41 mouse cellular contexts compared by ENCODE assay signal in the genomic region with DNA sequence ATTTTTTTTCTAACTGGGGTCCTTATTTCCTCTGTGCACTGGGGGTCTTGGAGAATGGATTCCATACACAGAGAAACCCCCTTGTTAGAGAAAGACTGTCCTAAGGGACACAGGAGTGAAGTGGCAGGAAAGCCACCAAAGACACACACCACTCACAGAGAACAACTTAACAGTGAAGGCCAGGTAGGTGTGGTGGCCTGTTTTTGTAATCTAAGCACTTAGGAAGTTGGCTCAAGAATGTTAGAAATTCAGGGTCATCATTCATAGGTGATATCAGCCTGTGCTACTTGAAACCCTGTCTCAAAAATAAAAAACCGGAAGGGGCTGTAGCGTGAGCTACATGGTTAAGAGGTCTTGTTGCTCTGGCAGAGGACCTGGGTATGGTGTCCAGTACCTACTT. TPM values are rescaled to one million over a fixed set of nuclear protein-coding genes. Genes with fewer than 3 reads are reported as not detected.
"Had no signal": no experiment of that assay in that cellular context is flagged by ENCODE, and none has a peak within 500 bp of the region (broad histone marks: within the 10 kb centered on the region; RNA-seq: fewer than 3 reads in every experiment).

No protein-coding gene starts in this region.

- H3K9me3 ChIP-seq: heart, embryonic 10.5 days; heart, embryonic 12.5 days; heart, embryonic 15.5 days; hindbrain, embryonic 13.5 days; hindbrain, embryonic 15.5 days; kidney, embryonic 15.5 days; limb, embryonic 13.5 days; limb, embryonic 15.5 days had no signal

- H3K36me3 ChIP-seq: heart, embryonic 10.5 days; heart, embryonic 12.5 days; heart, embryonic 15.5 days; hindbrain, embryonic 13.5 days; hindbrain, embryonic 15.5 days; kidney, embryonic 15.5 days; limb, embryonic 13.5 days; limb, embryonic 15.5 days had no signal

- H3K27me3 ChIP-seq: heart, embryonic 15.5 days had no signal

- DNase-seq: forebrain, postnatal 0 days; gastrocnemius, postnatal 14 days; gastrocnemius, postnatal 36 days; heart, adult 2 months; heart, postnatal 14 days; heart, postnatal 36 days; kidney, adult 11 months; kidney, adult 2 months; kidney, adult 9 months; kidney, postnatal 14 days; kidney, postnatal 36 days; layer of hippocampus, adult 9-11 months; layer of hippocampus, postnatal 36 days; left cerebral cortex, postnatal 4 days had no signal

- ATAC-seq: forebrain, postnatal 0 days; hindbrain, postnatal 0 days; intestine, embryonic 16.5 days had no signal

- H3K4me2 ChIP-seq: heart, embryonic 15.5 days; hindbrain, embryonic 13.5 days; hindbrain, embryonic 15.5 days; kidney, embryonic 15.5 days; limb, embryonic 13.5 days; limb, embryonic 15.5 days had no signal

- H3K9ac ChIP-seq: forebrain, postnatal 0 days; heart, embryonic 15.5 days; hindbrain, embryonic 13.5 days; hindbrain, embryonic 15.5 days; kidney, embryonic 15.5 days; limb, embryonic 13.5 days; limb, embryonic 15.5 days had no signal

- H3K4me3 ChIP-seq: heart, adult 2 months; heart, embryonic 10.5 days; heart, embryonic 12.5 days; heart, embryonic 15.5 days; hindbrain, embryonic 13.5 days; hindbrain, embryonic 15.5 days; kidney, embryonic 15.5 days; limb, embryonic 13.5 days; limb, embryonic 15.5 days had no signal

- H3K27ac ChIP-seq: heart, adult 2 months; heart, embryonic 10.5 days; heart, embryonic 15.5 days; hindbrain, embryonic 13.5 days; hindbrain, embryonic 15.5 days; hindbrain, postnatal 0 days; kidney, embryonic 15.5 days; kidney, postnatal 0 days; limb, embryonic 13.5 days; limb, embryonic 15.5 days had no signal

- H3K4me1 ChIP-seq: limb, embryonic 15.5 days had no signal

RNA-seq across cellular contexts. Expression of a gene that starts 31.8 kb away (rescaled TPM):
- total RNA-seq: forebrain, postnatal 0 days; gastrocnemius, adult 18-20 months; gastrocnemius, adult 8-10 months; gastrocnemius, postnatal 14 days; gastrocnemius, postnatal 36 days; heart, adult 2 months; heart, postnatal 14 days; heart, postnatal 36 days; hematopoietic stem cell, adult 5-6 weeks; hindbrain, postnatal 0 days; layer of hippocampus, adult 18-20 months; layer of hippocampus, adult 8-10 months; layer of hippocampus, postnatal 14 days; layer of hippocampus, postnatal 36 days; left cerebral cortex, adult 18-20 months; left cerebral cortex, adult 8-10 months; left cerebral cortex, postnatal 10 days; left cerebral cortex, postnatal 25 days; left cerebral cortex, postnatal 4 days; liver, adult 2 months had no signal
- polyA plus RNA-seq: forebrain, postnatal 0 days; gonadal fat pad, adult 2 months; heart, adult 2 months; heart, embryonic 10.5 days; hindbrain, embryonic 11.5 days; hindbrain, embryonic 13.5 days; hindbrain, embryonic 15.5 days; hindbrain, postnatal 0 days; intestine, embryonic 14.5 days; kidney, embryonic 15.5 days; large intestine, adult 2 months; limb, embryonic 11.5 days; limb, embryonic 13.5 days; liver, adult 2 months had no signal

RNA-seq across cellular contexts. Expression of a gene that starts 41.0 kb away (rescaled TPM):
- total RNA-seq: hematopoietic stem cell, adult 5-6 weeks had no signal
